Mouse (Mus musculus) CD4-positive, CD25-positive, alpha-beta regulatory T cell, adult 2 months (primary cell): Measurements from ENCODE around the gene Cat.

ENCODE experiments used
- DNase-seq: peaks from one replicate; pipeline ENCODE4 v3.0.0-alpha.2; 2012; ENCODE audit warnings: low read depth, low spot score

Gene Cat

GRCm38 (mm10) chr2:103477456-103477855 is 7.5 kb downstream of the Cat start:
- DNase-seq, result no peak

GRCm38 (mm10) chr2:103476657-103477056 is 8.3 kb downstream of the Cat start:
- no peak for DNase-seq

GRCm38 (mm10) chr2:103476180-103476579 is 8.8 kb downstream of the Cat start:
- DNase-seq, result no peak

- DNase-seq, result no peak
Measured at GRCm38 (mm10) chr2:103473362-103473761, 11.6 kb downstream of the Cat start.

- no peak for DNase-seq
Measured at GRCm38 (mm10) chr2:103466984-103467588, 17.9 kb downstream of the Cat start.

- DNase-seq, result no peak
Measured at GRCm38 (mm10) chr2:103466272-103466671, 18.7 kb downstream of the Cat start.

GRCm38 (mm10) chr2:103465429-103465828 is 19.5 kb downstream of the Cat start:
- no peak for DNase-seq

- no peak for DNase-seq
Measured at GRCm38 (mm10) chr2:103464524-103464923, 20.4 kb downstream of the Cat start.

- DNase-seq, result no peak
Measured at GRCm38 (mm10) chr2:103462746-103463145, 22.2 kb downstream of the Cat start.

GRCm38 (mm10) chr2:103461743-103462142 is 23.2 kb downstream of the Cat start:
- peak; percentile 13 for DNase-seq

GRCm38 (mm10) chr2:103461210-103461609 is 23.8 kb downstream of the Cat start:
- no peak for DNase-seq

- no peak for DNase-seq
Measured at GRCm38 (mm10) chr2:103459069-103459468, 25.9 kb downstream of the Cat start.

GRCm38 (mm10) chr2:103457628-103458027 is 27.3 kb downstream of the Cat start:
- DNase-seq, result no peak

- peak; percentile 4 for DNase-seq
Measured at GRCm38 (mm10) chr2:103457048-103457447, 27.9 kb downstream of the Cat start.

- peak; percentile 89 for DNase-seq
Measured at GRCm38 (mm10) chr2:103456646-103457045, 28.3 kb downstream of the Cat start.

GRCm38 (mm10) chr2:103455748-103456147 is 29.2 kb downstream of the Cat start:
- no peak for DNase-seq

- DNase-seq, result no peak
Measured at GRCm38 (mm10) chr2:103452550-103452949, 32.4 kb downstream of the Cat start.

GRCm38 (mm10) chr2:103450267-103450666 is 34.7 kb downstream of the Cat start:
- DNase-seq, result no peak

GRCm38 (mm10) chr2:103449813-103450212 is 35.1 kb downstream of the Cat start:
- DNase-seq, result no peak

- no peak for DNase-seq
Measured at GRCm38 (mm10) chr2:103448947-103449560, 35.9 kb downstream of the Cat start.

- DNase-seq, result no peak
Measured at GRCm38 (mm10) chr2:103446326-103446725, 38.6 kb downstream of the Cat start.

GRCm38 (mm10) chr2:103445776-103446175 is 39.2 kb downstream of the Cat start:
- DNase-seq, result peak; percentile 71

GRCm38 (mm10) chr2:103439710-103440109 is 45.2 kb downstream of the Cat start:
- peak; percentile 73 for DNase-seq
